Mouse (Mus musculus): Measurements from ENCODE around the gene Sytl3.

Gene Sytl3

DNA sequence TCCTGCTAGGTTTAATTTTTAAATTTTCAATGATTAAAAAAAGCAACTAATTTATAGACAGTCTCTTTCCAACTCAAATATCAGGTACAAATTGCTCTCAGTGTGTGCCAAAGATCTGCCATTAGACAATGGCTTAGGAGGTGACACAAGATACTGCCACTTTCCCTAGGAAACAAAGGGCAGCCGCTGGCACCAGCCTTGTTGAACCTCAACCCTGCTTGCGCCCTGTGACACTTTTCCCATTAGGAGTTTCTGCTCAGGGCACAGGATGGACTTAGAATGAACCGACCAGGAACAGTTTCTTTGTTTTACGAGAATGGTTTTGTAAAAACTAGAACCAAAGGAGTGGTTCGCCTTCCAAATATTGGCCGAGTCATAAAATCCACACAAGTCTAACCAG, 117.2 kb downstream of the Sytl3 start:
- in situ Hi-C loops (cut with MboI, MseI): no loop called here

DNA sequence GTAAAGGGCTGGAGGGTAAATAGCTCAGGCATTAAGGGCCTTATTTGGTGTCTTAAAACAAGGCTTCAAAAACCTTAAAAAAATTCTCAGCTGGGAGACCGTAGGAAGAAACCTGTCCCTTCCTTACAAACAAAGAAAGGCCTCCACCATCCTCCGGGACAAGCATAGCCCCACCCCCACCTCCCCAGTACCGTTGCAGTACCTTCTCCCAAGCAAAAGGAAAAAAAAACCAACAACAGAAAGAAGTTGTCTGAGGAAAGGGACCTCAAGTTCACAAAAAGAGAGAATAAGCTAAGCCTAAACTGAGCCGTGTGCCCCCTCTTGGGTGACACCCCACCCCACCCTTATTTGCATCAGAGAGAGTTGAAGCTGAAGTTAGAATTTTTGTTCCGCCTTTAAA, 117.7 kb downstream of the Sytl3 start:
- in situ Hi-C loops (cut with MboI, MseI): no loop called here

DNA sequence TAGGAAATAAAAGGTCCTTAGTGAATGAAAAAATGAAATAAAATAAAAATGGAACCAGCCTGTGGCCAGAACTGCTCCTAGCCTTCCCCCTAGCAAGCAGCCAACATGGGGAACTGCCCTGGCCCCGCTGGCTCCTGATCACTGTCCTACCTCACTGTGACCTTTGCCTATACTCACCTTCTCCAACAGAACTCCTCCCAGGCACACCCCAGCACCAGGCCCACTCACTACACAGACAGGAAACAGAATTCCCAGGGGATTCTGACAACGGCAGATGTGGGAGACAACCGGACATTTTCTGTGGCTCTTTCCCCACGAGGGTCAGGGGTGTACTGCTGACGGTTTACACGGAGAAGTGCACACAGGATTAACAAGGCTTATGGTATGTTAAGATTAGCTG, 118.2 kb downstream of the Sytl3 start:
- in situ Hi-C loops (cut with MboI, MseI): no loop called here

DNA sequence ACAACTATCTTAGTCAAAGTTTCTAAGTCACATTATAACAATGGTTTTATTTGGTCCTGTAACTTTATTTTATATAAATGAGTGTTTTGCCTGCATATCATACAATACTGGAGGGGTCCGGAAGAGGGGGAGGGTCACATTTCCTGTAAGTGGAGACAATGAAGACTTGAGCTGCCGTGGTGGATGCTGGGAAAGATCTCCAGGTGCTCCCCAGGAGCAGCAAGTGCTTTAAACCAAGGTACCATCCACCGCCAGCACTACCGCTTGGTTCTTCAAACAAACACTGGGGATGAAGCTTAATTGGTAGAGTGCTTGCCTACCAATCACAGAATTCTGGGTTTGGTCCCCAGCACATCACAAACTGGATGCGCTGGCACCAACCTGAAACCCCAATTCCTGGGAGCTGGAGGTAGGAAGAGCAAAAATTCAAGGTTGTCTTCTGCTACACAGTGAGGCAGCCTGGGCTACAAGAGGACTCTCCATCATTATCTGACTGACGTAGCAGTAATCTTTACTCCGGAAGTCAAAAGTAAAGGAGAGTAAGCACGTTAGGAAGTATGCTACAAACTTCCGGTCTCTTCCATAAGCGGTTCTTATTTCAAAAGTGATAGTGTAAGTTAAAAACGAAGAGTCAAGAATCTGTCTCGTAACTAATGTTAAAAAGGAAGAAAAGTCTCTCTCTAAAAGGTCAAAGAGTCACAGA, 118.9 kb downstream of the Sytl3 start:
- in situ Hi-C loops (cut with MboI, MseI): no loop called here

DNA sequence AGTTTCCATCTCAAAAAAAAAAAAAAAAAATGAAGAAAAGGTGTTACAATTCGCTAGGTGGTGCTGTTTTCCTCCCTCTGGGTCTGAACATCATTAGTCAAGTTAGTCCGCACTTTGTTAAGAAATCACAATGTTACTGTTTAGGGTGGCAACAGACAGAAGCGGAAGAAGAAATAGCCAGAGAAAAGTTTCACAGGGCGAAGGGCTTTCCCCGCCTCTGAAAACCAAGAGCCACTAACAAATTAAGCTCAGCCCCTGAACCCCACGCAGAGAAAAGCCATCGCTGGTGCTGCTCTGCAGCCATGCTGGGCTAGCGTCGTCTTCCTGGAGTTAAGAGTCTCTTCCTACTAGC, 119.4 kb downstream of the Sytl3 start:
- in situ Hi-C loops (cut with MboI, MseI): no loop called here

DNA sequence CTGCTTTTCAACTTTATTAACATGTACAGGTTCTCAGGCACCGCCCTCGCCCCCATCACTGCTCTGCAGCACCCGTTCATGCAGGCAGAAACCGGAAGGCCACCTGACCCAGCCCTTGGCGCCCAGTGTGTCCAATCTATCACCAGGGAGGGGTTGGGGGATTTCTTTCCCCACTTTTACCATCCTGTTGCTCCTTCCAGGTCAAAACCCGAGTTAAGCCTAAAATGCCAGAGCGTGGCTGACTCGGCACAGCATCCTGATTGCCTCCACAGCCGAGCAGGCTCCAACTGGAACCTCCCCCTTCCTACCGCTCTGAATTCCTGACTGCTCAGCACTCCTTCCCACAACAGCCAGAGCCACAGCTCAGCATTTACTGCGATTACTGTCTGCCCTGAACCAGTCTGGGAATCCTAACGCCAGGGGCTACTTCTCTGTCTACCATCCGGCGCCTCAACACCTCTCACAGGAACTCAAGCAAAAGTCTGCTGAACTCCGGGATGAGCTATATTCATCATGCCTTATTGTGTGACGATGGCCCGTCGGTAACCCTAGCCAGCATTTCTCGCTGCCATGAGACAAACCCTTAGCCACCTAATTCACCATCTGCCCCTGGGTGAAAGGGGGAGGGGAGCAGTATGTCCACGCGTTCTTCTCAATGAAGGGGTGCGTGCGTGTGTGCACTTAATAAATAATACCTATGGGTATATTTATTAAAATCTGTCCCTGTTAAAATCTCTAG, 120.0 kb downstream of the Sytl3 start:
- in situ Hi-C loops (cut with MboI, MseI): no loop called here

DNA sequence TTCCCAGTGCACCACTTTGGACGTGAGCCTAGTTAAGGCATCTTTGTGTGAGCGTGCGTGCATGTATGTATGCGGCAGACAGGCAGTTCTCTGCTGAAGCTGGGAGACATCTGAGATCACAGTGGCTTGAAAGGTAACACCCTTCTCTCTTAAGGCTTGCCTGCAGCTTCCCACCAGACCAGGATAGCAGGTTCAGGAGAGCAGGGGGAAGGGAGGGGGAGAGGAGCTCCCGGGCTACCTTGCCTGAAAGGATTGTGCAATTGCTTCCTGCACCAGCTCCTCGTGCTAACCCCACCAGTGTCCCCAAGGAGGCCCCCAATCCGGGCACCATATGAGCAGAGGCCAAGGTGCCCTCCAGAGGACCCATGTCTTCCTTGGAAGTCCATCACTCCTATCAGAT, 120.7 kb downstream of the Sytl3 start:
- in situ Hi-C loops (cut with MboI, MseI): loop anchor here (5.0 kb wide), 1 partner anchor 48 kb away; no protein-coding TSS in a partner anchor

DNA sequence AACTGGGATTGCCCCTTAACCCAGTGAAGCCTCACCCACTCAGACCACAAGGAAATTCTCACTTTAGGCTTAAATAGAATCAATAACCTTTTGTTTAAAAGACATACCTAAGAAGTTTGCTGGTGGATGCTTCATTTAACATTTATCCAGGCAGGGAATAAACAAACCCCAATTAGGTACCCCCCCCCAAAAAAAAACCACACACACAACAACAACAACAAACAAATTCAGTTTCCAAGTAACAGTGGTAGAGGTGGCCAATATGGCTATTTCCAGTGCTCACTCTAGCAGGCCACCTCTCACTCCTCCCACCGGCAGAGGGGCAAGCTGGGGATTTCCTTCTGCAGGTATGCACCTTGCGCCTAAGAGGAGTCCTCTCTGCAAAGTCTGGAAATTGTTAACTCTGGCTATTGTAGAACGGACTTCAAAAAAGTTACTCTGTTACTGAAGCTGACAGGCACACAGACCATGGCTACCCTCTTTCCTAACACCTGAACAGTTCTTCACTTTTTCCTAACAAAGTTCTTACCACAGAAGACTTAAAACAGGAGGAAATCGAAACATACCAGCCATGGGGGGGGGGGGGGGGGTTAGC, 121.7 kb downstream of the Sytl3 start:
- in situ Hi-C loops (cut with MboI, MseI): loop anchor here (5.0 kb wide), 1 partner anchor 47 kb away; no protein-coding TSS in a partner anchor

DNA sequence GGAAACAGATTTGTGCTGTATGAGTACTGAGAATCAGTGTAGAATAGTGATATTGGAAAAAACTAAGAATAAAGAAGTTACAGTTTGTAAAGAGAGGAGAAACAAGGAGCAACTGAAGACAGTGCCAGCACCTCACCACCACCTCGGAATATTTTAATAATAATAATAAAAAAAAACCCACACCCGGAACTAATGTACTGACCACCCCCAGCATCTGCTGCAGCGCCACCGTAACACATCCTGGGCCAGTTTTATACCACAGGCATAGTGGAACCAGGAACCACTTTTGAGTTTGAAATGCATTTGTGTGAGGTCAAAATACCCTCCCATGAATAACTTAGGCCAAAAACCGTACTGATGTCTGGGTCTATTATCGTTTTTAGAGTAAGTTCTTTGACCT, 122.4 kb downstream of the Sytl3 start:
- in situ Hi-C loops (cut with MboI, MseI): loop anchor here (5.0 kb wide), 1 partner anchor 46 kb away; no protein-coding TSS in a partner anchor

DNA sequence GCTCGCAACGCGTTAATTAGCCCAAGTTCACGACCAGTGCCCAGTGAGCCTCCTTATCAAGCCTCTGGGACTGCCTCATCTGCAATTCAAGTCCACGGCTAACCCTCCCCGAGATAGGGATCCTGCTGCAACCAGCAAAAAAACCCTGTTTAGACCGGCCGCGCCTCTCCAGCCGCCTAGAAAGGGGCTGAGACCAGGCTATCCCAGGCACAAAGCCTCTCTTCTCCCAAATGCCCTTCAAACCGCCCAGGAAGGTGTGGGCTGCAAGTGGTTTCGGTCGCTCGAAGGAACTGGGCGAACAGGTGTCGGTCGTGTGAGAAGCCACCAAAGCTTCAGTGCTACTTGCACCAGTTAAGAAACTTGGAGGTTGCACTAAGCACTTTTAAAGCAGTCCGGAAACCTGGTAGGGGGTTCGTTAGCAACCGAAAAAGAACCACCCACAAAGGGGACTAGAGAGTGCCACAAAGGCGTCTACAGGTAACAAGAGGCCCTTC, 123.2 kb downstream of the Sytl3 start:
- in situ Hi-C loops (cut with MboI, MseI): loop anchor here (5.0 kb wide), 1 partner anchor 45 kb away; no protein-coding TSS in a partner anchor

DNA sequence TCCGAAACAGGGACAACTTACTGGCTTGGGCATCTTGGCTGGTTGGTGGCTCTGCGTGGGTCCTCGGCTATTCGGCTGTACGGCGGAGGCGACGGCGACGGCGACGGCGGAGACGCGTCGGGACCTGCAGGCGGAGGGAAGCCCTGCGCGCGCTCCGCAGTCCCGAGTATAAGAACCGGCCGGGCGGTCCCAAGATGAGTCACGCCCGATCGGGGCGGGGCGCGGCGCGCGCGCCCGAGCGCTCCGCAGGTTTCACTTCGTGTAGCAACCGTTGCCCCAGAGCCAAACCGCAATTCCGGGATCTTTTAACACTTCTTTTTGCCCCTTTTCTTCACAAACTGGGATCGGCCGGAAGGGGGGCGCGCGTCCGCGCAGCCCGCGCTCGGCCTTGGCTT, 123.7 kb downstream of the Sytl3 start, which contains the start of gene Ezr:
TSS of gene Ezr (minus strand) at position 174 of the 395 bp plus-strand sequence.
- in situ Hi-C loops (cut with MboI, MseI): loop anchor here (5.0 kb wide), 1 partner anchor 45 kb away; no protein-coding TSS in a partner anchor

DNA sequence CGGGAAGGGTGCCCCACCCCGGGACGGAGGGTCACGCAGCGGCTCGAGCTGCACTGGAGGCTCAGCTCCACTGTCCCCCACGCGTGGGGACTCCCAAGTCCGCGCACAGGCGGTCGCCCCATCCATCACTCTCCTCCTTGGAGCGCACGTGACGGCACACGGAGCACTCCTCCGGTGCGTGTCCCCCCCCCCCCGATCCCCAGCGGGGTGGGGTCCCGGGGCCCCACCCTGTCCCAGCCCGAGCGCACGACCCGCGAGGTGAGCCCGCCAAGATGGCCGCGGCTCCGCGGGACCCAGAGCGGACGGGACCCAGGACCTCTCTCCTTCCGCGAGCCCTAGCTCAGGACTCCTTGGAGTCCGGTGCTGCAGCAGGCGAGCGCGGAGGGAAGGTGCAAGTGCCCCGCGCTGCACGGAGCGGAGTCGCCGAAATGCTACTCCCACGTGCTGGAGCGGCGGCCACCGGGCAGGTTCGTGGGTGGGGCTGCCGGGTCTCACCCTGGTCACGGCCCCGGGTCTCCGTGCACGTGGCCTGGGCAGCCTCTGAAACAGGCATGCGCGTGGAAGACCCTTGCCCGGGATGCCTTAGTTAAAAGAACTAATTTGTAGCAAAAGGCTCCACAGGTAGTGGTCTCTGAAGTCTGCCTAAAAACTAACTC, 124.2 kb downstream of the Sytl3 start:
- in situ Hi-C loops (cut with MboI, MseI): loop anchor here (5.0 kb wide), 1 partner anchor 44 kb away; no protein-coding TSS in a partner anchor

DNA sequence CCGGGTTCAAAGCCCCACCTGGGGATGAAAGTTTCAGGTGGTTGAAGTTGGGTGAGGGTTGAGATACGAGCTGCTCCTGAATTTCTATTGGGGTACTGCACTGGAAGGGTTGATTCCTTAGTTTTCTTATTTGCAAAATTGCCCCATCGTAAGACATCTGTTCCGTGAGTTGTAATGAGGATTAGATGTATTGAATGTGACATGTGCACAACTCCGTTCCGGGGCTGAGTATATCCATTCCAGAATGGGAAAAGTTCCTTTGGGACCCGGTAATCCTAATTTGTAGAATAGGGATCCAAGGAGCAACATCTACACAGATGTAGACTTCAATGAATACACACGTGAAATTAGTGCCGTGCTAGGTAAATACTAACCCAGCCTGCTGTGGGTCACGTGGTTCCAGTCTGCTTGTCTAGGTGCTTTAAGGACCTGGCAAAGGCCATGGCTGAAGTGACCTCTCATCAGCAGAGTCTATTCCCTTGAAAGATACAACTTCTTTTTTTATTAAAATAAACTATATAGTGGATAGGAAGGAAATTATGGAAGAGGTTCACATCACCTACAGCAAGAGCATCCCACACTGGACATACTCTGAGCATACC, 125.0 kb downstream of the Sytl3 start:
- in situ Hi-C loops (cut with MboI, MseI): loop anchor here (5.0 kb wide), 1 partner anchor 43 kb away; no protein-coding TSS in a partner anchor

DNA sequence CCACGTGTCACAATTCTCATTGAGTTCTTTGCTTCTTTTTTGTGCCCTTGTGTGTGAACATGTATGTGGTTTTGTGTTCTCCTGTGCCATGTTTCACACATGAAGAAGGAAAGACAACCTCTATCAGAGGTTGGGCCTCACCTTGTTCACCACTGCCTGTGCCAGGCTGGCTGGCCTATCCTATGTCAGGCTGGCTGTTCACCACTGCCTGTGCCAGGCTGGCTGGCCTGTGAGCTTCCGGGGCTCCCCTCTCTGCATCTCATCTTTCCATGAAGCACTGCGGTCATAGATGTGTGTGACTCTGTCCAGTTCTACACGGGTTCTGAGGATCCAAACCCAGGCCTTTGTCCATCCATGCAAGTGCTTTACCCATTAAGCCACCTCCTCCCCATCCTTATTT, 128.3 kb downstream of the Sytl3 start:
- in situ Hi-C loops (cut with MboI, MseI): no loop called here

All from T-helper 2 cell (primary cell).